Mouse (Mus musculus): ENCODE data around the gene Ccdc14. TPM values are rescaled to one million over a fixed set of nuclear protein-coding genes. Genes with fewer than 3 reads are reported as not detected.
"Not testable (repeated sequence)": the region's sequence is repeated elsewhere in the genome, so short reads cannot be mapped to it uniquely, and the experiment has no call there.

Ccdc14 gene
- polyA plus RNA-seq, 1 experiment from 2014 or later = 2.9 TPM

GRCm38 (mm10) chr16:34674365-34674764 is 16.1 kb upstream of the Ccdc14 start:
- ATAC-seq (no peak), DNase-seq (ENCODE audit: low spot score) (no peak)
- no peaks in the 10 kb centered on the region for H3K4me1 ChIP-seq (ENCODE audit: insufficient read depth, low read depth, low read length)
- WGBS = 85% methylated on average over 6 of the region's 6 CpGs
- H3K9me3 ChIP-seq (ENCODE audit: low read length) = no peaks in the 10 kb centered on the region
- TF ChIP-seq EP300 (IDR thresholded peaks at IDR 0.05) = no peak
- TF ChIP-seq CTCF (IDR thresholded peaks at IDR 0.05) = no peak
- H3K4me2 ChIP-seq (replicated peaks; ENCODE audit: low read depth, low read length) = no peak overlapping the region
- no peak overlapping the region for H3K27ac ChIP-seq (ENCODE audit: low read length)
- H3K4me3 ChIP-seq (ENCODE audit: low read depth, low read length) = no peak overlapping the region
- no peaks in the 10 kb centered on the region for H3K27me3 ChIP-seq (replicated peaks; ENCODE audit: insufficient read depth, low read length)
- H3K9ac ChIP-seq (replicated peaks; ENCODE audit: low read depth) = no peak overlapping the region
- H3K36me3 ChIP-seq (ENCODE audit: insufficient read depth, low read length) = no peaks in the 10 kb centered on the region

GRCm38 (mm10) chr16:34681823-34682222 is 8.6 kb upstream of the Ccdc14 start:
- no peak for ATAC-seq
- Histone ChIP-seq H3K36me3 (ENCODE audit: insufficient read depth, low read length) (no peaks in the 10 kb centered on the region), H3K27me3 (replicated peaks; ENCODE audit: insufficient read depth, low read length) (no peaks in the 10 kb centered on the region), H3K9me3 (ENCODE audit: low read length) (no peaks in the 10 kb centered on the region), H3K4me3 (ENCODE audit: low read depth, low read length) (no peak overlapping the region), H3K9ac (replicated peaks; ENCODE audit: low read depth) (no peak overlapping the region), H3K27ac (ENCODE audit: low read length) (no peak overlapping the region), H3K4me2 (replicated peaks; ENCODE audit: low read depth, low read length) (no peak overlapping the region), H3K4me1 (ENCODE audit: insufficient read depth, low read depth, low read length) (no peaks in the 10 kb centered on the region)
- DNase-seq (ENCODE audit: low spot score) = no peak
- TF ChIP-seq CTCF (IDR thresholded peaks at IDR 0.05) (no peak), EP300 (IDR thresholded peaks at IDR 0.05) (no peak)

GRCm38 (mm10) chr16:34689879-34690278 is 537 bp upstream of the Ccdc14 start:
- 64% methylated on average over 3 of the region's 3 CpGs for WGBS
- H3K4me2 ChIP-seq (replicated peaks; ENCODE audit: low read depth, low read length) = no peak overlapping the region

GRCm38 (mm10) chr16:34691156-34691555 is 740 bp downstream of the Ccdc14 start:
- WGBS = 9% methylated on average over 11 of the region's 11 CpGs
- no peaks in the 10 kb centered on the region for H3K27me3 ChIP-seq (replicated peaks; ENCODE audit: insufficient read depth, low read length)
- peak overlapping the region; percentile 65 for H3K4me3 ChIP-seq (ENCODE audit: low read depth, low read length)
- no peak for ATAC-seq
- H3K4me2 ChIP-seq (replicated peaks; ENCODE audit: low read depth, low read length) = peak overlapping the region; percentile 79
- no peak for TF ChIP-seq EP300 (IDR thresholded peaks at IDR 0.05)
- no peak for TF ChIP-seq CTCF (IDR thresholded peaks at IDR 0.05)
- H3K9ac ChIP-seq (replicated peaks; ENCODE audit: low read depth) = peak overlapping the region; percentile 65
- H3K36me3 ChIP-seq (ENCODE audit: insufficient read depth, low read length) = no peaks in the 10 kb centered on the region
- peaks cover 5% of the 10 kb centered on the region; the same call in 1 of the 2 replicates for H3K4me1 ChIP-seq (ENCODE audit: insufficient read depth, low read depth, low read length)
- DNase-seq (ENCODE audit: low spot score) = peak; percentile 33
- H3K9me3 ChIP-seq (ENCODE audit: low read length) = no peaks in the 10 kb centered on the region
- H3K27ac ChIP-seq (ENCODE audit: low read length) = peak overlapping the region; percentile 89

More at GRCm38 (mm10) chr16:34689879-34690278, 537 bp upstream of the Ccdc14 start:
- Histone ChIP-seq H3K4me1 (ENCODE audit: insufficient read depth, low read depth, low read length) (peaks cover 5% of the 10 kb centered on the region; the same call in 1 of the 2 replicates), H3K4me3 (ENCODE audit: low read depth, low read length) (peak overlapping the region; percentile 65), H3K27ac (ENCODE audit: low read length) (no peak overlapping the region), H3K36me3 (ENCODE audit: insufficient read depth, low read length) (no peaks in the 10 kb centered on the region), H3K27me3 (replicated peaks; ENCODE audit: insufficient read depth, low read length) (no peaks in the 10 kb centered on the region), H3K9ac (replicated peaks; ENCODE audit: low read depth) (no peak overlapping the region), H3K9me3 (ENCODE audit: low read length) (no peaks in the 10 kb centered on the region)
- DNase-seq (ENCODE audit: low spot score) = no peak
- TF ChIP-seq CTCF (IDR thresholded peaks at IDR 0.05) = no peak
- no peak for ATAC-seq

GRCm38 (mm10) chr16:34694477-34694876 is 4.1 kb downstream of the Ccdc14 start:
- Histone ChIP-seq H3K27ac (ENCODE audit: low read length) (no peak overlapping the region), H3K4me2 (replicated peaks; ENCODE audit: low read depth, low read length) (no peak overlapping the region), H3K36me3 (ENCODE audit: insufficient read depth, low read length) (no peaks in the 10 kb centered on the region), H3K27me3 (replicated peaks; ENCODE audit: insufficient read depth, low read length) (no peaks in the 10 kb centered on the region), H3K4me3 (ENCODE audit: low read depth, low read length) (no peak overlapping the region), H3K4me1 (ENCODE audit: insufficient read depth, low read depth, low read length) (peaks cover 5% of the 10 kb centered on the region; the same call in 1 of the 2 replicates), H3K9me3 (ENCODE audit: low read length) (no peaks in the 10 kb centered on the region), H3K9ac (replicated peaks; ENCODE audit: low read depth) (no peak overlapping the region)
- ATAC-seq (no peak), DNase-seq (ENCODE audit: low spot score) (no peak)
- 88% methylated on average over 6 of the region's 7 CpGs for WGBS
- no peak for TF ChIP-seq CTCF (IDR thresholded peaks at IDR 0.05)
- TF ChIP-seq EP300 (IDR thresholded peaks at IDR 0.05) = no peak

- not testable (repeated sequence) for H3K4me3 ChIP-seq (ENCODE audit: low read depth, low read length); H3K4me2 ChIP-seq (replicated peaks; ENCODE audit: low read depth, low read length); H3K9ac ChIP-seq (replicated peaks; ENCODE audit: low read depth); ATAC-seq; H3K4me1 ChIP-seq (ENCODE audit: insufficient read depth, low read depth, low read length); H3K9me3 ChIP-seq (ENCODE audit: low read length); H3K27ac ChIP-seq (ENCODE audit: low read length); H3K27me3 ChIP-seq (replicated peaks; ENCODE audit: insufficient read depth, low read length); H3K36me3 ChIP-seq (ENCODE audit: insufficient read depth, low read length); DNase-seq (ENCODE audit: low spot score)
- WGBS = 71% methylated on average over 3 of the region's 3 CpGs
Measured at GRCm38 (mm10) chr16:34698721-34699120, 8.3 kb downstream of the Ccdc14 start.

Data from lung, postnatal 0 days (tissue).